Mouse (Mus musculus) gastrocnemius, postnatal 14 days (tissue): ENCODE results near the gene Klhdc8a. TPM values are rescaled to one million over a fixed set of nuclear protein-coding genes. Genes with fewer than 3 reads are reported as not detected.
A peak's percentile ranks its signal among the peaks of the same experiment; 100 is the strongest.

Experiments used
- DNase-seq: peaks from one replicate; pipeline ENCODE4 v3.0.0; 2021; ENCODE audit warnings: mixed read lengths
- intact Hi-C: fragments of 180-260 bp; cut with DNase I; formaldehyde crosslinking; loops from one replicate; pipeline ENCODE4 v1.15.1; 2025; ENCODE audit warnings: low total_unique reads
- total RNA-seq, 2 experiments: library from RNA; stranded (reverse); gene quantifications; 2 replicates each; pipeline ENCODE4 v1.2.3; 2021

Klhdc8a gene
- total RNA-seq, 2 experiments from 2014 or later, result 0.39 to 0.42 TPM

- intact Hi-C loops, result no loop called here
- no peak for DNase-seq
Measured at GRCm38 (mm10) chr1:132312043-132312442, 13.6 kb downstream of the Klhdc8a start.

- no peak for DNase-seq
- intact Hi-C loops, result no loop called here
Measured at GRCm38 (mm10) chr1:132312703-132313102, 14.3 kb downstream of the Klhdc8a start.

DNA sequence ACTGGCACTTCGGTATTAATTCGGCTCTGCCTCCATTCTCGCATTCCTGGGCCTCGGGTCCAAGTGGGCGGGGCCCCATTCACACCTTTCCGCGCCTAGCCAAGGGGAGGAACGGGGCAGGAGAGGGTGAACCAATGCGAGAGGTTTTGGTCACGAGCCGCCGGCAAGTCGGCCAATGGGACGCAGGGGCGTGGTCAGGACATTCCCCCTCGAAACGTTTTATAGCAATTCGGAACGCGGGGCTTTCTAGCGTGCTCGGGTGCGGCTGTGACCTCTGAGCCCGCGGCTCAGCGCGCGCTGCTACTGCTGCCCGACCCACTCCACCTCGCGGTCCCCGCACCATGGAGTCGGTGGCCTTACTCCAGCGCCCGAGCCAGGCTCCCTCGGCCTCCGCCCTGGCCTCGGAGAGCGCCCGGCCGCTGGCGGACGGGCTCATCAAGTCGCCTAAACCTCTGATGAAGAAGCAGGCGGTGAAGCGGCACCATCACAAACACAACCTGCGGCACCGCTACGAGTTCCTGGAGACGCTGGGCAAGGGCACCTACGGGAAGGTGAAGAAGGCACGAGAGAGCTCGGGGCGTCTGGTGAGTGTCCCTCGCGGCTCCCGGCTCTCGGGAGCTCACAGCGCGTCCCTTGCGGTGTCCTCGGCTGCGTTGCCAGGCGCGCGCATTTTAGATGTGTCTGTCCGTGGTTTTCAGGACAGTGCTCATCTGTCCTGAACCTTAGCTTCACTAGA lies 17.6 kb downstream of the Klhdc8a start, which contains the start of gene Nuak2:
Gene Nuak2, plus strand, starts transcription at position 238 of the 736 bp plus-strand sequence.
- DNase-seq, result peak; percentile 86
- intact Hi-C loops, result loop anchor here (2.0 kb wide), 1 partner anchor 39 kb away; no protein-coding TSS in a partner anchor

DNA sequence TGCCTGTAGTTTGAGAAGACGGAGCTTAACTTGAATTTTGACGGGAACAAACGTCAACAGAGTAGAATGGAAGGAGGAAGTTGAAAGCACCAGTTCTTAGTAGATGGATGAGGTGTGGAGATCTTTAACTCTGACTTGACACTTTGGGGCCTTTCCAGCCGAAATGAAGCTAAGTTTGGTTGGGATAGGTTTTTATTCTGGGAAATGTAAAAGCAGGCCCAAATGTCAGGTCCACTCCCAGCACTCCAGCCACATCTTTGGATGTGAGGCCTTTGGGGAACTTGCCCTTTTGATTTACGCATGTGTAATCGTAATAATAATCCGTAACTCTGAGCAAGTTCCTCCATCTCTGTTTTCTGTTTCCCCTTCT lies 18.2 kb downstream of the Klhdc8a start:
- intact Hi-C loops, result no loop called here
- no peak for DNase-seq

GRCm38 (mm10) chr1:132317413-132317812 lies 19.0 kb downstream of the Klhdc8a start:
- intact Hi-C loops, result no loop called here
- DNase-seq, result no peak

GRCm38 (mm10) chr1:132317894-132318863 lies 19.8 kb downstream of the Klhdc8a start:
- DNase-seq, result no peak
- intact Hi-C loops, result no loop called here

- intact Hi-C loops, result no loop called here
- peak; percentile 56 for DNase-seq
Measured at GRCm38 (mm10) chr1:132319242-132319641, 20.8 kb downstream of the Klhdc8a start.

GRCm38 (mm10) chr1:132321821-132322580 lies 23.6 kb downstream of the Klhdc8a start:
- no peak for DNase-seq

GRCm38 (mm10) chr1:132322711-132323542 lies 24.5 kb downstream of the Klhdc8a start:
- intact Hi-C loops, result no loop called here
- no peak for DNase-seq

More at GRCm38 (mm10) chr1:132321821-132322580, 23.6 kb downstream of the Klhdc8a start:
- intact Hi-C loops, result no loop called here

DNA sequence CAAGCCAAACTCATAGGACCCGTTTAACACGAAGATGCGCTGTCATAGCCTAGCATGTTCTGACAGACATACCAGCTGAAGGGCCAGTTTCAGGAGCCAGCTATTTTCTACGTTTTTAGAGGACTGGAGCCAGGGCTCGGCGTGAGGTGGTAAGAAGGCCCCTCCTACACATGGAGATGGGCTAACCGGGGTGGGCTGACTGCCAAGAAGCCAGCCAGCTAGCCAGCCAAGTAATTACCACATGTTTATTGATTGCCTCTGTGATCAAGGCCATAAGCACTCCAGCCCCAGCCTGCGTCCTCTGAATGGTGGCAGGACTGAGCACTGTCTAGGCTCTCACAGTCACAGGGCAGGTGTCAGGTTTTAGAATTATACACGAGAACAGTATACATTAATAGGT lies 28.4 kb downstream of the Klhdc8a start:
- no peak for DNase-seq
- intact Hi-C loops, result no loop called here

GRCm38 (mm10) chr1:132327477-132327876 lies 29.1 kb downstream of the Klhdc8a start:
- DNase-seq, result no peak
- intact Hi-C loops, result no loop called here

- DNase-seq, result no peak
- intact Hi-C loops, result no loop called here
Measured at GRCm38 (mm10) chr1:132328565-132328964, 30.1 kb downstream of the Klhdc8a start.

GRCm38 (mm10) chr1:132329656-132330055 lies 31.2 kb downstream of the Klhdc8a start:
- intact Hi-C loops, result no loop called here
- no peak for DNase-seq

- DNase-seq, result no peak
Measured at GRCm38 (mm10) chr1:132330397-132330796, 32.0 kb downstream of the Klhdc8a start.

DNA sequence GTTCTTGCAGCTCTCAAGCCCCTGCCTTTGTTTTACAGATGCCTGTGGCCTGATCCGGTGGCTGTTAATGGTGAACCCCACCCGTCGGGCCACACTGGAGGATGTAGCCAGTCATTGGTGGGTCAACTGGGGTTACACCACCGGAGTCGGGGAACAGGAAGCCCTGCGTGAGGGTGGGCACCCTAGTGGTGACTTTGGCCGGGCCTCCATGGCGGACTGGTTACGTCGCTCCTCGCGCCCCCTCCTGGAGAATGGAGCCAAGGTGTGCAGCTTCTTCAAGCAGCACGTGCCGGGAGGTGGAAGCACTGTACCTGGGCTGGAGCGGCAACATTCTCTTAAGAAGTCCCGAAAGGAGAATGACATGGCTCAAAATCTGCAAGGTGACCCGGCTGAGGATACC lies 32.9 kb downstream of the Klhdc8a start:
- intact Hi-C loops, result no loop called here
- DNase-seq, result no peak

More at GRCm38 (mm10) chr1:132330397-132330796, 32.0 kb downstream of the Klhdc8a start:
- intact Hi-C loops, result no loop called here

DNA sequence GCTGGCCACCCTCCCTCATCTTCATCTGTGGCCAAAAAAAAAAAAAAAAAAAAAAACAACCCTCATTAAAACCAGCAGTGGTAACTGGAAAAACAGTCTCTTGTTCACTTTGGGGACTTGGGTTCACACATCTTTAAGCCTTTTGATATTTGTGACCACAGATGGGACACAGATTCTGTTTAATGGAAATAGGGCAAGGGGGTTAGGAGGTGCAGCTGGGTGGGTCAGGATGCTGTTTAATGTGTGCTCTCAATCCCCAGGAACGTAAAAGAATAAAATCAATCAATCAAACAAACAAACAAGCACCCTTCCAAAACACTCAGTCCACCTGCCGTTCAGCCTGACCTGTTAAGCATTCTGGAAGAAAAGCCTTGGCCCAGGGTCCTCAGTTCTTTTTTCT lies 34.8 kb downstream of the Klhdc8a start:
- DNase-seq, result no peak
- intact Hi-C loops, result no loop called here

GRCm38 (mm10) chr1:132333675-132334141 lies 35.3 kb downstream of the Klhdc8a start:
- intact Hi-C loops, result no loop called here
- peak; percentile 65 for DNase-seq

DNA sequence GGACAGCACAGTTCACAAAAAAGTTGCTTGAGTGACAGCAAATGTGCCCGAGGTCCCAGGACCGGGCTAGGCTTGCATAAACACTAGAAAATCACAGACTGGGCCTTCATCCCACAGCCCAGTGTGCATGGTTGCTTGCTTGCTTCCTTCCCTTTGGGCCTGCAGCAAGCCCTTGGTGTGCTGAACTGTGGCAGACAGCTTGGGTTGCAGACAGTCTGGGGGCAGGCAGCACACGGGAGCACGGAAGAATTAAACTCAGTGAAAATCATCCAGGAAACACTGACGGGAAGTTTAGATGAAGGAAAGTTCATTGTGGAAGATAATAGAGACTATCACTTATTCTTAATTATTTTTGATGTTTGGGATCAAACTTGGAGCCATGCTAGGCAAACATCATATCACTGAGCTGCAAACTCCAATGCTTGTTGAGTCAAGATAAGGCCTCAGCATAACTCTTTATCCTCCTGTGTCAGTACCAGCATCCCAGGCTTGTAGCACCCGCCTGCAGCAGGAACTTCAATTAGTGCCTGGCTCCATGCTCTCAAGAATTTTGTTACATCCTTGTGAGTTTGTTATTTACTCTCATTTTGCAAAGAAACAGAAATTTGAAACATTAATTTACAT lies 35.9 kb downstream of the Klhdc8a start:
- intact Hi-C loops, result no loop called here
- DNase-seq, result no peak
